Mouse (Mus musculus): Measurements from ENCODE around the gene Pex14.

- TF ChIP-seq CTCF (IDR thresholded peaks at IDR 0.05; ENCODE audit: low read depth), result no peak
- no peak for TF ChIP-seq EP300 (optimal IDR thresholded peaks at IDR 0.05)
Measured at GRCm38 (mm10) chr4:149075073-149075472, 24.6 kb downstream of the Pex14 start.

All from stomach, postnatal 0 days (tissue).